ENCODE assay signal across 24 mouse cellular contexts in the genomic region with DNA sequence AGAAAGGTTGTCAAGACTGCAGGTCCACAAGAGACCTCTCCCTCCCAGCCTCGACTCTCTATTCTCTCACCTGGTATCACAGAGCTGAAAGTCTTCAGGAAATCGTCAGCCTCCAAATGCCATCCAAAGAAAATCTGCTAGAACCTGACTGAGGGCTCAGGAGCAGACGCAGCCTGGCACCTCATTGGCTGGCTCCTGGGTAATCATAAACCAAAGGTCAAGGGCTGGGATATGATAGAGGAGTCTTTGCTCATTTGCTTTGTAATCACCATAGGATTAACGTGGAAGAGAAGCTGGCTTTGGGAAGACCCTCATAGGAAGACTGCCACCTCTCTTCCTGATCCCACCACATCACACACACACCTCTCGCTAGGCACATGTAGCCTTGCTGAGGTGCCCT. TPM values are rescaled to one million over a fixed set of nuclear protein-coding genes. Genes with fewer than 3 reads are reported as not detected.
"Had no signal": no experiment of that assay in that cellular context is flagged by ENCODE, and none has a peak within 500 bp of the region (broad histone marks: within the 10 kb centered on the region; RNA-seq: fewer than 3 reads in every experiment).

A gene (minus strand): TSS at position 118 of the 400 bp plus-strand sequence.
A gene (minus strand): TSS at position 136 of the 400 bp plus-strand sequence.

- ATAC-seq: lung, postnatal 0 days; midbrain, embryonic 13.5 days; midbrain, embryonic 15.5 days had no signal

- DNase-seq: lung, adult 2 months; lung, postnatal 14 days; lung, postnatal 36 days; right cerebral cortex, postnatal 14 days; spleen, adult 18-20 months; thymus, adult 18-20 months; thymus, postnatal 14 days; thymus, postnatal 36 days had no signal

- H3K4me3 ChIP-seq: lung, embryonic 15.5 days; megakaryocyte, embryonic 14.5 days; midbrain, embryonic 13.5 days; midbrain, embryonic 15.5 days; neural tube, embryonic 12.5 days had no signal

- H3K9me3 ChIP-seq: lung, embryonic 15.5 days; midbrain, embryonic 13.5 days; midbrain, embryonic 15.5 days had no signal

- H3K36me3 ChIP-seq: lung, embryonic 15.5 days; midbrain, embryonic 13.5 days; midbrain, embryonic 15.5 days; neural tube, embryonic 12.5 days had no signal

- H3K27ac ChIP-seq: lung, embryonic 15.5 days; macrophage; midbrain, embryonic 13.5 days; midbrain, embryonic 15.5 days; neural tube, embryonic 12.5 days had no signal

- H3K9ac ChIP-seq: lung, embryonic 15.5 days; midbrain, embryonic 13.5 days; midbrain, embryonic 15.5 days; neural tube, embryonic 12.5 days had no signal

- H3K4me2 ChIP-seq: lung, embryonic 15.5 days; midbrain, embryonic 11.5 days; midbrain, embryonic 13.5 days; midbrain, embryonic 15.5 days; neural tube, embryonic 12.5 days had no signal

- H3K4me1 ChIP-seq: lung, embryonic 15.5 days; midbrain, embryonic 13.5 days; midbrain, embryonic 15.5 days; neural tube, embryonic 12.5 days had no signal

- H3K27me3 ChIP-seq: lung, embryonic 15.5 days; midbrain, embryonic 13.5 days; midbrain, embryonic 15.5 days; neural tube, embryonic 12.5 days had no signal

RNA-seq across cellular contexts. Expression of the first gene that starts in this region (rescaled TPM):
- total RNA-seq: megakaryocyte progenitor cell, adult 5-6 weeks; midbrain, postnatal 0 days; monocyte, adult 5-6 weeks; neutrophil, adult 5-6 weeks had no signal
- polyA plus RNA-seq: lung, embryonic 15.5 days; lung, postnatal 0 days; macrophage; midbrain, embryonic 11.5 days; midbrain, embryonic 13.5 days; midbrain, embryonic 15.5 days; midbrain, postnatal 0 days; neural tube, embryonic 12.5 days; neural tube, embryonic 14.5 days; stomach, embryonic 14.5 days; stomach, embryonic 16.5 days; thymus, postnatal 0 days had no signal

RNA-seq across cellular contexts. Expression of the second gene that starts in this region (rescaled TPM):
- total RNA-seq: megakaryocyte progenitor cell, adult 5-6 weeks; monocyte, adult 5-6 weeks; neutrophil, adult 5-6 weeks had no signal
- polyA plus RNA-seq: lung, adult 2 months; lung, embryonic 15.5 days; lung, postnatal 0 days; macrophage; midbrain, embryonic 11.5 days; neural tube, embryonic 12.5 days; neural tube, embryonic 14.5 days; stomach, embryonic 14.5 days; stomach, embryonic 16.5 days; thymus, postnatal 0 days had no signal
